Mouse (Mus musculus): Measurements from ENCODE around the gene Acacb. TPM values are rescaled to one million over a fixed set of nuclear protein-coding genes. Genes with fewer than 3 reads are reported as not detected.

The Acacb gene
- polyA plus RNA-seq, 1 experiment, result 0.84 TPM

DNA sequence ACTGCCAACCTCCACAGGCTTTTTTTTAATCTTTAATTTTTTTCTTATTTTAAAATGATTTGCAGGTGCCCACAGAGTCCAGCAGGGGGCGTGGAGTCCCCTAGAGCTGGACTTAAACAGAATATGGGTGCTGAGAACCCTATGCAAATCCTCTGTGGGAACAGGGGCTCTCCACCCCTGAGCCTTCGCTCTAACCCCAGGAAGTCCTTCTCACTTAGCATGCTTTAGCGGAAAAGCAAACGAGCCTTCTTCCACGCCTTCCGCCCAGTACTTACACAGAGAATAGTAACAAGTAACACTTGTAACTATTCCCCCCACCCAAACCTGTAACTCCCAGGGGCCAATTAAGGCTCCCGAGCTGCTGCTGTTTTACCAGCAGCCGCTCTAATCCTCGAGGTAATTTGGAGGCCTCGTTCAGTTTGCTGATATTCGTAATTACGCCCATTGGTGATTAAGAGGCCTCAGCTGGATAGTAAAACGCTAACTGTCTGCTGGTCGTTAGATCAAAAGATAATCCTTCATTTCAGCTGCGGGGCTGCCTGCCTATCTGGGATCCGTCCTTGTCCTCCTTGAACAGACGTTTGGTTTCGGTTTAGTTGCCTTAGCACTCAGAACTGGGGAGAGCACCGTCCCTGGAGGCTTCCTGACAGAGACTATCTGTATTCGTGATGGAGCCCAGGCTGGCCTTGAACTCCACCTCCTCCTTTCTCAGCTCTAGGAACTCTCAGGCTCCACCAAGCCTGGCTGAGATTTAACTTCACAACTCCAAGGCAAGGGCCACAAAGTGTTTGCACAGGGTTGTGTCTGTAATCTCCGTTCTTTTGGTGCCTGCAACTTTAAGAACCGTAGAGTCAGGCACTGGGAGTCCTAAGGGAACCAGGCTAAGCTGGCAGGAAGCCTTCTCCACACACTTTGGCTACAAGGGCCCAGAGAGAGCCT lies 150.6 kb downstream of the Acacb start:
- Histone ChIP-seq H3ac (ENCODE audit: control insufficient read depth, insufficient read length) (no peak overlapping the region), H3K4me3 (no peak overlapping the region), H3K4me2 (ENCODE audit: low read depth) (peak overlapping the region; percentile 38), H3K27me3 (ENCODE audit: control insufficient read depth, insufficient read depth, insufficient read length) (peaks cover 75% of the 10 kb centered on the region), H3K36me3 (ENCODE audit: control insufficient read depth, insufficient read depth) (no peaks in the 10 kb centered on the region), H3K79me2 (ENCODE audit: control insufficient read depth, insufficient read depth) (no peaks in the 10 kb centered on the region)
- no peak for TF ChIP-seq MYOD1 (IDR thresholded peaks at IDR 0.05; ENCODE audit: control insufficient read depth in 1 of 3, insufficient read length in 2 of 3, low read depth in 2 of 3)
- no peak for TF ChIP-seq CEBPB (IDR thresholded peaks at IDR 0.05; ENCODE audit: insufficient read depth, poor library complexity, severe bottlenecking)
- TF ChIP-seq TCF12 (IDR thresholded peaks at IDR 0.05; ENCODE audit: insufficient read depth, poor library complexity, severe bottlenecking), result no peak
- TF ChIP-seq POLR2AphosphoS2 (IDR thresholded peaks at IDR 0.05; ENCODE audit: insufficient read length, low read depth), result no peak
- no peak for TF ChIP-seq MAX (IDR thresholded peaks at IDR 0.05; ENCODE audit: low read depth)
- no peak for TF ChIP-seq E2F4 (IDR thresholded peaks at IDR 0.05; ENCODE audit: insufficient read depth)
- no peak for TF ChIP-seq REST (IDR thresholded peaks at IDR 0.05; ENCODE audit: insufficient read depth, insufficient read length)

DNA sequence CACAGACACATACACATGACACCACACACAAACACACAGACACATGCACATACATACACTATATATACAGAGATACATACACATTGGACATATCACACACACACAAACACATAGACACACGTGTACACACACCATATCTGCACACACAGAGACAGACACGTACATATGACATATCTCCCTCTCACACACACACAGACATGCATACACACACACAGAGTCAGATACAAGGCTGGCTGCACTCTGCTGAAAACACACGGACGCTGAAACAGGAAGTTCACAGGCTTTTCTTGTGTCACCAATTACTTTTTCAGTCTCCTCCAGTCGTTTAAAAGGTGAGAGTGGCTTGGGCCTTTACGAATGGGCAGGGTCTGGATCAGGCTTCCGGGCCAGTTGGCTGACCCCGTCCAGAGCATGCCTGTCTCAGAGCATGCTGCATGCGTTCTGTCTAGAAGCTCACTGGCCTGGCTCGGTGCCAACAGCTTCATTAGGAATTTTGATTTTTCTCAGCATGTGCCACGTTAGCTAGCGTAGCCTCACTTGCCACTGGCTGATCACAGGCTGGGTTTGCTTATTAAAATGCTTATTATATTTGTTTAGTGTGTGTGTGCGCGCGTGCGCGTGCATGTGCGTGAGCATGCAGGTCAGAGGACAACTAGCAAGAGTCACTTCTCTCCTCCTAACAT lies 152.0 kb downstream of the Acacb start:
- Histone ChIP-seq H3K4me2 (ENCODE audit: low read depth) (no peak overlapping the region), H3K4me3 (no peak overlapping the region), H3K79me2 (ENCODE audit: control insufficient read depth, insufficient read depth) (no peaks in the 10 kb centered on the region), H3K27me3 (ENCODE audit: control insufficient read depth, insufficient read depth, insufficient read length) (peaks cover 72% of the 10 kb centered on the region), H3K36me3 (ENCODE audit: control insufficient read depth, insufficient read depth) (no peaks in the 10 kb centered on the region), H3ac (ENCODE audit: control insufficient read depth, insufficient read length) (no peak overlapping the region)
- TF ChIP-seq REST (IDR thresholded peaks at IDR 0.05; ENCODE audit: insufficient read depth, insufficient read length), result no peak

DNA sequence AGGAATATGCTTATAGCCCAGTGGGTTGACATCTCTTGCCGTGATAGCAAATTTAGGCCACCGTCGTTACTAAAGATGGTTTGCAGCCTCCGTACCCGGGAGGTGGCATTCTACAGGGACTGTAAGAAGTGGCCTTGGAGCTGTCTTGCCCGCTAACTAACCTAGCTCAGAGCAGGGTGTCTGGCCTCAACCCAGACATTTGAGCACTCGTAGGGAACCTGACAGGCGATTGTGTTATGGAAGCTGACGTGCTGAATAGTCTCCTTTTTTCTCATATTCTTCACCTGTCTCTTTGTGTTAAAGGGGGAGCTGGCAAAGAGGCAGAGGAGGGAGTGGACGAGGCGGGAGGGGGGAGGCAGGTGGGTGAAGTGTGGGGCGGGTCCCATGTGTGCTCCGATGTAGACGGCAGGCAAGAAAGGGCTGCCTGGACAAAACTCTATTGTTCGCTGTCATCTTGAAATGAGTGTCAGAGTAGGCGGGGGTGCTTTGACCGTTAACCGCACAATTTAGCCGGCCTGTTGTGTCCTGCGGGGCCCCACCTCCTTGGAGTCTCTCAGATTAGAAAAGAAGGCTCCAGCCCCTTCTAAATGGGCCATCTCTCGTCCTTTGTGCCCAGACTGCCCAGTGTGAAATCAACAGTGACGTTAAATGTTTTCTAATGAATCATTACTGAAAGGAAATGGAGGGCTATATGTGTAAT lies 153.0 kb downstream of the Acacb start:
- H3K79me2 ChIP-seq (ENCODE audit: control insufficient read depth, insufficient read depth), result no peaks in the 10 kb centered on the region
- H3K36me3 ChIP-seq (ENCODE audit: control insufficient read depth, insufficient read depth), result no peaks in the 10 kb centered on the region
- H3ac ChIP-seq (ENCODE audit: control insufficient read depth, insufficient read length), result no peak overlapping the region
- peaks cover 74% of the 10 kb centered on the region for H3K27me3 ChIP-seq (ENCODE audit: control insufficient read depth, insufficient read depth, insufficient read length)
- TF ChIP-seq SRF (IDR thresholded peaks at IDR 0.05; ENCODE audit: control insufficient read depth, insufficient read length, low read depth) (no peak), E2F4 (IDR thresholded peaks at IDR 0.05; ENCODE audit: insufficient read depth) (no peak), CEBPB (IDR thresholded peaks at IDR 0.05; ENCODE audit: insufficient read depth, poor library complexity, severe bottlenecking) (no peak), TCF3 (IDR thresholded peaks at IDR 0.05; ENCODE audit: insufficient read length, low read depth) (no peak), POLR2AphosphoS2 (IDR thresholded peaks at IDR 0.05; ENCODE audit: insufficient read length, low read depth) (no peak), REST (IDR thresholded peaks at IDR 0.05; ENCODE audit: insufficient read depth, insufficient read length) (no peak), POLR2A (IDR thresholded peaks at IDR 0.05; ENCODE audit: insufficient read length, low read depth) (no peak), MYOG (IDR thresholded peaks at IDR 0.05; ENCODE audit: control insufficient read depth in 1 of 3, insufficient read depth in 1 of 3, insufficient read length in 2 of 3, low read depth in 2 of 3) (no peak), MAX (IDR thresholded peaks at IDR 0.05; ENCODE audit: low read depth) (no peak), TCF12 (IDR thresholded peaks at IDR 0.05; ENCODE audit: insufficient read depth, poor library complexity, severe bottlenecking) (no peak), MYOD1 (IDR thresholded peaks at IDR 0.05; ENCODE audit: control insufficient read depth in 1 of 3, insufficient read length in 2 of 3, low read depth in 2 of 3) (no peak), USF1 (IDR thresholded peaks at IDR 0.05; ENCODE audit: low read depth) (no peak)
- no peak overlapping the region for H3K4me2 ChIP-seq (ENCODE audit: low read depth)
- no peak overlapping the region for H3K4me3 ChIP-seq

DNA sequence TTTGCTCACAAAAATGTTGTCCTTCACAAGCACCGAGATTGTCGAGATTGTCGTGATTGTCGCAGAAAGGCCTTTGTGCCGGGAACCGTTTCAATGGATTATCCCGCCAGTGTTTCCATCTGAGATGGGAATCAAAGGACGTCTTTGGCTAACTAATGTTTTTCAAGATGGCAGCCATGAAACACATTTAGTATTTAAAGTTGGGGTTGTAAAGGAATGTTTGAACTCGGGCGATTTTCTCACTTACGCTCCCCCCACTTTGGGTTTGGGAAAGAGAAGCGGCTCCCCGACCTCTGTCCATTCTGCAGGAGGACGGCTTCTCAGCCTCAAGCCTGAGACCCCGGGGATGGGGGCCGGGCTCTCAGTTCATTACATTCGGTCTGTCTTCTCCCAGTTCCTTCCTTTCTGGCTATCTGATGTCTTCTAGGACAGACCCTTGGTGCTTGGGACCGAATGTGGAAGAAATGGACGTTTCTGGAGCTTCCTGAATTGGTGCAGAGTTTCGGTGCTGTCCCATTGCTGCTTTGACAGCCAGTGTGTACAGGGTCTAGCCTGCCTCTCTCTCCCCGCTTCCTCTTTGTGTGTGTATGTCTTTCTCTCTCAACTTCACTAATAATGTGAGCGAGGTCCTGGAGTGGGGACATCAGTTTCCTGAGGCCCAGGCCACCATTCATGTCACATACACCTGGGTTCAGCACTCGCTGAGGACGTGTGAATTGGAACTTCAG lies 153.7 kb downstream of the Acacb start:
- peaks cover 69% of the 10 kb centered on the region for H3K27me3 ChIP-seq (ENCODE audit: control insufficient read depth, insufficient read depth, insufficient read length)

More for the DNA sequence above, 153.7 kb downstream of the Acacb start:
- no peaks in the 10 kb centered on the region for H3K36me3 ChIP-seq (ENCODE audit: control insufficient read depth, insufficient read depth)
- no peak overlapping the region for H3K4me3 ChIP-seq
- TF ChIP-seq MYOG (IDR thresholded peaks at IDR 0.05; ENCODE audit: control insufficient read depth in 1 of 3, insufficient read depth in 1 of 3, insufficient read length in 2 of 3, low read depth in 2 of 3) (no peak), SRF (IDR thresholded peaks at IDR 0.05; ENCODE audit: control insufficient read depth, insufficient read length, low read depth) (no peak), POLR2AphosphoS2 (IDR thresholded peaks at IDR 0.05; ENCODE audit: insufficient read length, low read depth) (no peak), CEBPB (IDR thresholded peaks at IDR 0.05; ENCODE audit: insufficient read depth, poor library complexity, severe bottlenecking) (no peak), MAX (IDR thresholded peaks at IDR 0.05; ENCODE audit: low read depth) (no peak), REST (IDR thresholded peaks at IDR 0.05; ENCODE audit: insufficient read depth, insufficient read length) (no peak), USF1 (IDR thresholded peaks at IDR 0.05; ENCODE audit: low read depth) (no peak)
- no peak overlapping the region for H3ac ChIP-seq (ENCODE audit: control insufficient read depth, insufficient read length)
- H3K4me2 ChIP-seq (ENCODE audit: low read depth), result no peak overlapping the region
- no peaks in the 10 kb centered on the region for H3K79me2 ChIP-seq (ENCODE audit: control insufficient read depth, insufficient read depth)

Other genes with a start within 250 kb of the Acacb start
- 58.9 TPM for gene Coro1c, start 237.8 kb upstream of the Acacb start, polyA plus RNA-seq (2012; fragmentation: generic; extraction: Trizol)
- gene Ssh1, start 152.6 kb upstream of the Acacb start, polyA plus RNA-seq (2012; fragmentation: generic; extraction: Trizol), result 3.4 TPM
- not detected for gene Dao, start 142.8 kb upstream of the Acacb start, polyA plus RNA-seq (2012; fragmentation: generic; extraction: Trizol)
- gene Usp30, start 81.1 kb upstream of the Acacb start, polyA plus RNA-seq (2012; fragmentation: generic; extraction: Trizol), result 12.3 TPM
- gene Svop, start 55.0 kb upstream of the Acacb start, polyA plus RNA-seq (2012; fragmentation: generic; extraction: Trizol), result 0.05 TPM
- 5.7 TPM for gene Alkbh2, start 18.3 kb upstream of the Acacb start, polyA plus RNA-seq (2012; fragmentation: generic; extraction: Trizol)
- 2.7 TPM for gene Ung, start 16.1 kb upstream of the Acacb start, polyA plus RNA-seq (2012; fragmentation: generic; extraction: Trizol)
- 0.01 TPM for gene Foxn4, start 127.3 kb downstream of the Acacb start, polyA plus RNA-seq (2012; fragmentation: generic; extraction: Trizol)
- 1.4 TPM for gene Myo1h, start 142.6 kb downstream of the Acacb start, polyA plus RNA-seq (2012; fragmentation: generic; extraction: Trizol)
- gene Kctd10, start 234.0 kb downstream of the Acacb start, polyA plus RNA-seq (2012; fragmentation: generic; extraction: Trizol), result 84.1 TPM
- 56.0 TPM for gene Ube3b, start 234.1 kb downstream of the Acacb start, polyA plus RNA-seq (2012; fragmentation: generic; extraction: Trizol)